Mouse (Mus musculus) left cerebral cortex, postnatal 14 days (tissue): ENCODE measurements around the gene Hspa14. TPM values are rescaled to one million over a fixed set of nuclear protein-coding genes. Genes with fewer than 3 reads are reported as not detected.

ENCODE experiments used
- DNase-seq, 2 experiments: peaks; one replicate each; pipeline ENCODE4 v3.0.0; 2021 to 2022; ENCODE audit warnings: low spot score in 2 of 2, mixed read lengths in 1 of 2
- intact Hi-C: fragments of 180-260 bp; cut with DNase I; formaldehyde crosslinking; loops from one replicate; pipeline ENCODE4 v1.15.1; 2025
- total RNA-seq, 2 experiments: library from RNA; stranded (reverse); gene quantifications; 2 replicates each; pipeline ENCODE4 v1.2.3; 2021

Hspa14 gene
- total RNA-seq, 2 experiments from 2014 or later = 42.6 to 43.3 TPM

DNA sequence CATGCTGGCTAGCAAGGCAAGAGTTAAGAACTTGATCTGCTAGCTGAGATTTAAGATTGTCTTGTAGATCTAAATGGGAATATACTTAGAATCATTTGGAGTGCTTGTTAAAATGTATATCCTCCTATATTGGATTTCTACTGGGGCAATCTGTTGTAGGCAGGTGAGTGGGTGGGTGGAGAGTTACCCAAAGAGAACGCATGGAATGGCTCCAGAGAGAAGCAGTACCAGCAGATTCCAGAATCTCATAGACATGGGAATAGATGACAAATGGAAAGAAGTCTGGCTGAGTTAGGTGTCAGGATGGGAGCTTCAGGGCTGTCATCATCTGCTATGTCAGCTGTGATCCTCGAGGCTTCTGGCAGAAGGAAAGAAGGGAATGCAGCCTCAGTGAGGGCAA, 63.2 kb downstream of the Hspa14 start:
- intact Hi-C loops = no loop called here
- DNase-seq = peak; percentile 43 to 71

DNA sequence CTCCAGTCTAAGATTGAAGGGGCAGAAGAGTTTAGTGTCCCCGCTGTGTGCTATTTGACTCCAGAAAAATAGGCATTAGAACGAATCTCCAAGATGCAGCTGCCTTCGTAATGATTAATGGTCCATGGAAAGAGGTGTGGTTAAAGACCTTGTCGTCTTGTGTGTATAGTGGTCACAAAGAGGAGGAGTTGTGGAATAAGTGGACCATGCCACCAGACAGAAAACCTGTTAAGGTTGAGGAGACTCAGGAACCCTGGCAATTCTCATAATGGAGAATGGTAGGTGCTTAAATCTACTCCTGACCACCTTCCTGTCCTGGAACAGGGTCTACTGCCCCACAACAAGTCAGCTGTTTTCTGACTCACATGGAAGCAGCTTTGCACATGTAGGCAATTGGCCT, 66.6 kb downstream of the Hspa14 start:
- intact Hi-C loops = no loop called here
- no peak for DNase-seq

DNA sequence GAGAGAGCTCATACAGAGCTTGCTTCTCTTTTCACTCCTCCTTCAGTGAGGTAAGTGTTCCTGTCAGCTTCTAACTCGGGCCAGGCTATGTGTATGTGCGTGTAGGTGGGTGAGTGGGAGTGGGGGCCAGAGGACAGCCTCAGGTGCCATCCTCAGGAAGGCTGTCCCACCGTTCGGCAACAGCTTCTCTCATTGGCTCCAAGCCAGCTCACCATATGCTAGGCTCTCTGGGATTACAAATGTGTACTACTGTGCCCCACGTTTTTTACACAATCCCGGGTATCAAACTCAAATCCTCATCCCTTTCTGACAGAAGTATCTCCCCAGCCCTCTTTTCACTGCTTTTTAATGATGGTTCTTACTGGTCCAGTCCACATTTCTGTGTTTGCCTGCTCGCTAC, 68.4 kb downstream of the Hspa14 start:
- DNase-seq = peak in 1 of 2 experiments; percentile 26
- intact Hi-C loops = no loop called here

Other genes with a start within 250 kb of the Hspa14 start
- gene Nmt2, start 228.6 kb downstream of the Hspa14 start, total RNA-seq = 10 to 100 TPM; 78.6 to 80.2 TPM
- gene Rpp38, start 180.2 kb downstream of the Hspa14 start, total RNA-seq = 1 to 10 TPM; 7.9 to 8.4 TPM
- 1 to 10 TPM in 1 of 2 experiments, not detected in 1; 1.2 TPM for gene Acbd7, start 176.6 kb downstream of the Hspa14 start, total RNA-seq
- gene Olah, start 115.6 kb downstream of the Hspa14 start, total RNA-seq = not detected
- gene Meig1, start 90.2 kb downstream of the Hspa14 start, total RNA-seq = 1 to 10 TPM; 2.0 to 3.6 TPM
- gene Dclre1c, start 88.7 kb downstream of the Hspa14 start, total RNA-seq = 10 to 100 TPM; 10.1 to 10.8 TPM
- gene Suv39h2, start 37.8 kb downstream of the Hspa14 start, total RNA-seq = 1 to 10 TPM; 3.1 to 3.2 TPM
- 1 to 10 TPM; 5.6 to 5.7 TPM for gene Gm45902, start within 50 bp of the Hspa14 start, total RNA-seq
- gene Cdnf, start 216 bp upstream of the Hspa14 start, total RNA-seq = 1 to 10 TPM in 1 of 2 experiments, under 1 TPM in 1; 0.55 to 1.2 TPM
- gene Fam107b, start 57.7 kb upstream of the Hspa14 start, total RNA-seq = 10 to 100 TPM in 1 of 2 experiments, 1 to 10 TPM in 1; 9.3 to 10.5 TPM